Mouse (Mus musculus) megakaryocyte, embryonic 14.5 days (primary cell): ENCODE measurements around the gene Hes3.

Experiments
- FLI1 ChIP-seq: IDR thresholded peaks from 2 replicates; pipeline ENCODE4 v1.6.1; 2012; ENCODE audit warnings: low read length, inconsistent platforms, mixed read lengths
- GATA1 ChIP-seq: IDR thresholded peaks from 3 replicates; pipeline ENCODE4 v1.6.1; 2012; ENCODE audit warnings: mixed read lengths, low read length, inconsistent platforms, borderline replicate concordance

GRCm38 (mm10) chr4:152283186-152283950 lies 8.1 kb downstream of the Hes3 start:
- TF ChIP-seq GATA1 (no peak), FLI1 (no peak)
